Mouse (Mus musculus): ENCODE data around the gene Klf7. TPM values are rescaled to one million over a fixed set of nuclear protein-coding genes. Genes with fewer than 3 reads are reported as not detected.
A peak's percentile ranks its signal among the peaks of the same experiment; 100 is the strongest.

Klf7 gene
- total RNA-seq, 2 experiments from 2014 or later = 21.0 to 26.6 TPM

- no peak for DNase-seq (ENCODE audit: low spot score in 2 of 2)
Observed at GRCm38 (mm10) chr1:64070947-64071346, 51.1 kb downstream of the Klf7 start.

GRCm38 (mm10) chr1:64066320-64067254 lies 55.5 kb downstream of the Klf7 start:
- DNase-seq (ENCODE audit: low spot score in 2 of 2) = no peak

GRCm38 (mm10) chr1:64061488-64061887 lies 60.6 kb downstream of the Klf7 start:
- no peak for DNase-seq (ENCODE audit: low spot score in 2 of 2)

- no peak for DNase-seq (ENCODE audit: low spot score in 2 of 2)
Observed at GRCm38 (mm10) chr1:64060699-64061454, 61.2 kb downstream of the Klf7 start.

GRCm38 (mm10) chr1:64060116-64060515 lies 62.0 kb downstream of the Klf7 start:
- no peak for DNase-seq (ENCODE audit: low spot score in 2 of 2)

- DNase-seq (ENCODE audit: low spot score in 2 of 2) = no peak
Observed at GRCm38 (mm10) chr1:64056541-64056940, 65.5 kb downstream of the Klf7 start.

- DNase-seq (ENCODE audit: low spot score in 2 of 2) = no peak
Observed at GRCm38 (mm10) chr1:64055978-64056377, 66.1 kb downstream of the Klf7 start.

- DNase-seq (ENCODE audit: low spot score in 2 of 2) = no peak
Observed at GRCm38 (mm10) chr1:64055210-64055609, 66.9 kb downstream of the Klf7 start.

GRCm38 (mm10) chr1:64052069-64052750 lies 69.9 kb downstream of the Klf7 start:
- no peak for DNase-seq (ENCODE audit: low spot score in 2 of 2)

- DNase-seq (ENCODE audit: low spot score in 2 of 2) = no peak
Observed at GRCm38 (mm10) chr1:64048567-64048966, 73.5 kb downstream of the Klf7 start.

- DNase-seq (ENCODE audit: low spot score in 2 of 2) = no peak
Observed at GRCm38 (mm10) chr1:64046802-64047156, 75.3 kb downstream of the Klf7 start.

- no peak for DNase-seq (ENCODE audit: low spot score in 2 of 2)
Observed at GRCm38 (mm10) chr1:64046087-64046801, 75.8 kb downstream of the Klf7 start.

- no peak for DNase-seq (ENCODE audit: low spot score in 2 of 2)
Observed at GRCm38 (mm10) chr1:64044577-64044976, 77.5 kb downstream of the Klf7 start.

GRCm38 (mm10) chr1:64040831-64041383 lies 81.2 kb downstream of the Klf7 start:
- peak in 1 of 2 experiments; percentile 21 for DNase-seq (ENCODE audit: low spot score in 2 of 2)

GRCm38 (mm10) chr1:64040061-64040686 lies 81.9 kb downstream of the Klf7 start:
- no peak for DNase-seq (ENCODE audit: low spot score in 2 of 2)

- no peak for DNase-seq (ENCODE audit: low spot score in 2 of 2)
Observed at GRCm38 (mm10) chr1:64038343-64038742, 83.7 kb downstream of the Klf7 start.

- DNase-seq (ENCODE audit: low spot score in 2 of 2) = no peak
Observed at GRCm38 (mm10) chr1:64037800-64038199, 84.3 kb downstream of the Klf7 start.

- DNase-seq (ENCODE audit: low spot score in 2 of 2) = no peak
Observed at GRCm38 (mm10) chr1:64036881-64037452, 85.1 kb downstream of the Klf7 start.

- no peak for DNase-seq (ENCODE audit: low spot score in 2 of 2)
Observed at GRCm38 (mm10) chr1:64035804-64036203, 86.3 kb downstream of the Klf7 start.
